Mouse (Mus musculus) brain, embryonic 14.5 days (tissue): ENCODE measurements around the gene Samd13. TPM values are rescaled to one million over a fixed set of nuclear protein-coding genes. Genes with fewer than 3 reads are reported as not detected.

Experiments
- DNase-seq: peaks from one replicate; pipeline ENCODE4 v3.0.0-alpha.2; 2011; ENCODE audit warnings: low read depth
- CTCF ChIP-seq: fragments of 200-500 bp; IDR thresholded peaks from 2 replicates; pipeline ENCODE4 v1.5.1; 2012; ENCODE audit warnings: inconsistent platforms, mild to moderate bottlenecking, moderate library complexity, borderline replicate concordance; ENCODE audit not compliant: insufficient read depth, insufficient read length; ENCODE audit errors: extremely low read depth
- POLR2A ChIP-seq: fragments of 200-500 bp; IDR thresholded peaks from 2 replicates; pipeline ENCODE4 v1.6.1; 2012; ENCODE audit warnings: mild to moderate bottlenecking, inconsistent platforms, borderline replicate concordance; ENCODE audit not compliant: poor library complexity, insufficient read depth, insufficient read length, severe bottlenecking; ENCODE audit errors: extremely low read depth
- polyA plus RNA-seq: library from polyadenylated mRNA; depleted of rRNA; stranded (reverse); fragments of >200 nt; gene quantifications from 2 replicates; pipeline ENCODE4 v1.2.3, GENCODE M21; 2012; rRNA removed

Gene Samd13
- polyA plus RNA-seq, 1 experiment: not detected

- no peak for DNase-seq
- no peak for TF ChIP-seq CTCF
- TF ChIP-seq POLR2A: no peak
Measured at GRCm38 (mm10) chr3:146602531-146602930, 82.9 kb downstream of the Samd13 start.

- no peak for DNase-seq
- TF ChIP-seq CTCF (no peak), POLR2A (no peak)
Measured at GRCm38 (mm10) chr3:146601205-146601604, 84.2 kb downstream of the Samd13 start.

GRCm38 (mm10) chr3:146599198-146599900 is 86.0 kb downstream of the Samd13 start:
- DNase-seq: no peak
- TF ChIP-seq POLR2A (no peak), CTCF (no peak)

- TF ChIP-seq POLR2A: no peak
- no peak for TF ChIP-seq CTCF
- no peak for DNase-seq
Measured at GRCm38 (mm10) chr3:146598411-146598810, 87.0 kb downstream of the Samd13 start.

- no peak for DNase-seq
- TF ChIP-seq CTCF (no peak), POLR2A (no peak)
Measured at GRCm38 (mm10) chr3:146596864-146597263, 88.5 kb downstream of the Samd13 start.

GRCm38 (mm10) chr3:146596387-146596786 is 89.0 kb downstream of the Samd13 start:
- no peak for TF ChIP-seq CTCF
- TF ChIP-seq POLR2A: no peak
- DNase-seq: no peak

- TF ChIP-seq POLR2A (no peak), CTCF (no peak)
- DNase-seq: no peak
Measured at GRCm38 (mm10) chr3:146595440-146595839, 90.0 kb downstream of the Samd13 start.

Other genes with a start within 250 kb of the Samd13 start
- 1.8 and 2.4 TPM in 2 replicates for gene Ctbs, start 235.8 kb downstream of the Samd13 start, polyA plus RNA-seq
- gene Spata1, start 185.8 kb downstream of the Samd13 start, polyA plus RNA-seq: 6.7 and 8.6 TPM in 2 replicates
- gene Gng5, start 185.8 kb downstream of the Samd13 start, polyA plus RNA-seq: 157 and 185 TPM in 2 replicates
- gene Rpf1, start 164.2 kb downstream of the Samd13 start, polyA plus RNA-seq: 33.3 and 38.0 TPM in 2 replicates
- not detected in 2 replicates for gene Uox, start 115.2 kb downstream of the Samd13 start, polyA plus RNA-seq
- gene Dnase2b, start 70.0 kb downstream of the Samd13 start, polyA plus RNA-seq: not detected in 2 replicates
- gene 4930503B20Rik, start 34.3 kb downstream of the Samd13 start, polyA plus RNA-seq: 0.08 TPM in 1 of 2 replicates, not detected in the other
- gene Prkacb, start 127.4 kb upstream of the Samd13 start, polyA plus RNA-seq: 101 and 129 TPM in 2 replicates
- 7.1 and 9.3 TPM in 2 replicates for gene Ttll7, start 166.8 kb upstream of the Samd13 start, polyA plus RNA-seq